Comparison of ENCODE assay signal across 9 mouse cellular contexts in genomic region chr10:122447275-122447674, GRCm38 (mm10). TPM values are rescaled to one million over a fixed set of nuclear protein-coding genes. Genes with fewer than 3 reads are reported as not detected.
DNase-seq lines count a peak whose midpoint lies in the region; ATAC-seq and TF ChIP-seq lines count a peak whose summit lies in the region.
"Had no signal": no experiment of that assay in that cellular context is flagged by ENCODE, and none has a peak within 500 bp of the region (broad histone marks: within the 10 kb centered on the region; RNA-seq: fewer than 3 reads in every experiment).

No protein-coding gene starts in this region.

- H3K4me2 ChIP-seq in midbrain, embryonic 15.5 days: no peak overlapping the region
- H3K4me2 ChIP-seq in liver, postnatal 0 days (ENCODE audit: low read depth, low read length): peak overlapping the region; percentile 63

- H3K9ac ChIP-seq in midbrain, embryonic 15.5 days: no peak overlapping the region
- H3K9ac ChIP-seq in liver, postnatal 0 days (replicated peaks): no peak overlapping the region
- H3K9ac ChIP-seq: embryonic facial prominence, embryonic 15.5 days had no signal

- no peaks in the 10 kb centered on the region for H3K9me3 ChIP-seq in midbrain, embryonic 10.5 days (replicated peaks)
- no peaks in the 10 kb centered on the region for H3K9me3 ChIP-seq in midbrain, embryonic 15.5 days
- no peaks in the 10 kb centered on the region for H3K9me3 ChIP-seq in liver, postnatal 0 days (ENCODE audit: low read length)
- H3K9me3 ChIP-seq: embryonic facial prominence, embryonic 15.5 days had no signal

- TF ChIP-seq EP300 in liver, postnatal 0 days (IDR thresholded peaks at IDR 0.05; ENCODE audit: low read depth): no peak

- peaks cover 44% of the 10 kb centered on the region for H3K27me3 ChIP-seq in midbrain, embryonic 10.5 days (ENCODE audit: low read depth, poor library complexity, severe bottlenecking)
- H3K27me3 ChIP-seq in midbrain, embryonic 15.5 days (replicated peaks): peaks cover 30% of the 10 kb centered on the region; the same call in 1 of the 2 replicates
- peaks cover 17% of the 10 kb centered on the region for H3K27me3 ChIP-seq in liver, postnatal 0 days (ENCODE audit: insufficient read depth, low read length)

- ATAC-seq in midbrain, embryonic 15.5 days (replicated peaks): no peak
- ATAC-seq in liver, postnatal 0 days: 0 out of 2 replicates have a peak, but pooled peaks have one; percentile 31

- 26% methylated on average over 10 of the region's 10 CpGs for WGBS in midbrain, embryonic 10.5 days
- WGBS in midbrain, embryonic 15.5 days: 33% methylated on average over 8 of the region's 10 CpGs
- 27% methylated on average over 6 of the region's 10 CpGs for WGBS in liver, postnatal 0 days (ENCODE audit: insufficient replicate concordance)

- H3K4me1 ChIP-seq in midbrain, embryonic 10.5 days: peaks cover 20% of the 10 kb centered on the region
- peaks cover 17% of the 10 kb centered on the region for H3K4me1 ChIP-seq in midbrain, embryonic 15.5 days
- no peaks in the 10 kb centered on the region for H3K4me1 ChIP-seq in liver, postnatal 0 days (ENCODE audit: insufficient read depth)

- H3K4me3 ChIP-seq in midbrain, embryonic 10.5 days: no peak overlapping the region
- H3K4me3 ChIP-seq in midbrain, embryonic 15.5 days: no peak overlapping the region
- H3K4me3 ChIP-seq in liver, postnatal 0 days (ENCODE audit: low read depth, low read length): no peak overlapping the region

- H3K36me3 ChIP-seq in midbrain, embryonic 10.5 days: no peaks in the 10 kb centered on the region
- H3K36me3 ChIP-seq in midbrain, embryonic 15.5 days (replicated peaks): no peaks in the 10 kb centered on the region
- no peaks in the 10 kb centered on the region for H3K36me3 ChIP-seq in liver, postnatal 0 days (replicated peaks; ENCODE audit: insufficient read depth, low read length)
- H3K36me3 ChIP-seq: embryonic facial prominence, embryonic 15.5 days had no signal

- H3K27ac ChIP-seq in midbrain, embryonic 10.5 days (replicated peaks): no peak overlapping the region
- H3K27ac ChIP-seq in midbrain, embryonic 15.5 days: no peak overlapping the region
- no peak overlapping the region for H3K27ac ChIP-seq in liver, postnatal 0 days (ENCODE audit: low read depth)
- H3K27ac ChIP-seq: embryonic facial prominence, embryonic 15.5 days had no signal

- DNase-seq in midbrain, embryonic 10.5 days (ENCODE audit: low spot score): peak; percentile 71
- DNase-seq in cerebellum, adult 9-10 months: peak; percentile 25
- peak; percentile 54 to 75 for DNase-seq in frontal cortex, postnatal 36 days (ENCODE audit: low spot score in 2 of 2)
- DNase-seq in kidney, postnatal 14 days: peak; percentile 75
- DNase-seq in liver, postnatal 0 days: peak; percentile 75
- DNase-seq in ovary, postnatal 36 days (ENCODE audit: low spot score): peak; percentile 57
- DNase-seq in thymus, postnatal 4 days: peak; percentile 84

- TF ChIP-seq CTCF in liver, postnatal 0 days (IDR thresholded peaks at IDR 0.05; ENCODE audit: low read depth): peak; percentile 76

RNA-seq across cellular contexts. Expression of gene Avpr1a, which starts 1.0 kb away (rescaled TPM):
- 0.06 and 0.25 TPM in 2 replicates for polyA plus RNA-seq in midbrain, embryonic 10.5 days (2016; fragmentation: Nextera tagmentation; extraction: Ambion mirVana)
- polyA plus RNA-seq in midbrain, embryonic 15.5 days (2015; fragmentation: Nextera tagmentation; extraction: Ambion mirVana): 2.2 and 2.8 TPM in 2 replicates
- polyA plus RNA-seq in liver, postnatal 0 days (2015; fragmentation: Nextera tagmentation; extraction: Ambion mirVana): 10.9 and 11.0 TPM in 2 replicates

Comparison
In these comparisons a context has a peak if more than half of its experiments do, and no peak if none do; other contexts are left out.
1. DNase-seq: peak in every context shown above with its lines; median percentile 84 in thymus, postnatal 4 days; 75 in kidney, postnatal 14 days; 75 in liver, postnatal 0 days; 71 in midbrain, embryonic 10.5 days; 64 in frontal cortex, postnatal 36 days; 57 in ovary, postnatal 36 days; 25 in cerebellum, adult 9-10 months.